Mouse (Mus musculus) midbrain, embryonic 10.5 days (tissue): ENCODE measurements at regions not wholly inside any gene's neighbourhood (a gene's known extent, or its start where the extent isn't known, plus 50 kb on each side); places are given as distances from the start of the nearest gene placed in this dataset.

Source experiments
- DNase-seq: peaks from one replicate; pipeline ENCODE4 v3.0.0-alpha.2; 2017; ENCODE audit warnings: low spot score
- H3K27ac ChIP-seq: fragments of 300-500 bp; sonication (generic); replicated peaks from 2 replicates; pipeline ENCODE4 v1.5.1; 2016; ENCODE audit warnings: mild to moderate bottlenecking
- H3K27me3 ChIP-seq: fragments of 300-500 bp; sonication (generic); 2 replicates; pipeline ENCODE4 v1.6.1; 2016; ENCODE audit warnings: low read depth, mild to moderate bottlenecking; ENCODE audit not compliant: poor library complexity, severe bottlenecking
- H3K36me3 ChIP-seq: fragments of 300-500 bp; sonication (generic); 2 replicates; pipeline ENCODE4 v1.6.1; 2016; ENCODE audit warnings: mild to moderate bottlenecking, moderate library complexity
- H3K4me1 ChIP-seq: fragments of 300-500 bp; sonication (generic); 2 replicates; pipeline ENCODE4 v1.6.1; 2016
- H3K4me3 ChIP-seq: fragments of 300-500 bp; sonication (generic); 2 replicates; pipeline ENCODE4 v1.5.1; 2016; ENCODE audit warnings: mild to moderate bottlenecking, moderate library complexity
- H3K9me3 ChIP-seq: fragments of 300-500 bp; sonication (generic); replicated peaks from 2 replicates; pipeline ENCODE4 v1.6.1; 2016; ENCODE audit warnings: mild to moderate bottlenecking
- WGBS: fragments of 180-500 bp; shearing (Covaris S2); methylation state at CpG from one replicate; pipeline ENCODE4 v1.1.7; 2016; 5-methylcytosine and 5-hydroxymethylcytosine counted together

DNA sequence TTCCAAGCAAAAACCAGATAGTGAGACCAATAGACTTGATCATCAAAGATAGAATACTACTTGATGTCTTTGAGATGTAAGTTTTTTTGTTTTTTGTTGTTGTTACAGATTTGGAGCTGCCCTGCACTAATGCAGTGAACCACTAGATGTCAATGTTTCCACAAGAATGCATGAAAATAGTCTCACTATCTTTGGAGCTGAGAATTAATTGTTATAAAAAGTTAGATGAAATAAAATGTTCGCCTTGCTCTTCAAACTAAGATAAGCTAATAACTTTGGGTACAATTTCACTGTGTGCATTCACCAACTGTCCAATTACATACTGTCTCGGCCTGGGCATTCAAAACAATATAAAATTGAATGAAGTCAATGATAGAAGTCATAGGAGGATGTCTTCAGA is 223.2 kb upstream of the Agtr1b start:
- WGBS = 61% methylated on average over 2 of the region's 2 CpGs
- Histone ChIP-seq H3K36me3 (no peaks in the 10 kb centered on the region), H3K4me3 (no peak overlapping the region), H3K9me3 (no peaks in the 10 kb centered on the region), H3K27ac (no peak overlapping the region), H3K4me1 (no peaks in the 10 kb centered on the region), H3K27me3 (no peaks in the 10 kb centered on the region)
- DNase-seq = no peak

GRCm38 (mm10) chr3:20551563-20551962 is 184.6 kb upstream of the Agtr1b start:
- no peaks in the 10 kb centered on the region for H3K27me3 ChIP-seq
- WGBS = 53% methylated on average over 2 of the region's 2 CpGs
- no peaks in the 10 kb centered on the region for H3K4me1 ChIP-seq
- DNase-seq = no peak
- no peaks in the 10 kb centered on the region for H3K9me3 ChIP-seq
- H3K27ac ChIP-seq = no peak overlapping the region
- H3K4me3 ChIP-seq = no peak overlapping the region
- H3K36me3 ChIP-seq = no peaks in the 10 kb centered on the region

GRCm38 (mm10) chr3:20543991-20544390 is 177.0 kb upstream of the Agtr1b start:
- no peaks in the 10 kb centered on the region for H3K27me3 ChIP-seq
- no peak overlapping the region for H3K27ac ChIP-seq
- no peak for DNase-seq
- WGBS = 72% methylated on average over 7 of the region's 7 CpGs
- H3K4me1 ChIP-seq = no peaks in the 10 kb centered on the region
- H3K9me3 ChIP-seq = no peaks in the 10 kb centered on the region
- no peaks in the 10 kb centered on the region for H3K36me3 ChIP-seq
- no peak overlapping the region for H3K4me3 ChIP-seq

- Histone ChIP-seq H3K4me3 (no peak overlapping the region), H3K9me3 (no peaks in the 10 kb centered on the region), H3K27me3 (no peaks in the 10 kb centered on the region), H3K4me1 (no peaks in the 10 kb centered on the region), H3K27ac (no peak overlapping the region), H3K36me3 (no peaks in the 10 kb centered on the region)
- no peak for DNase-seq
- WGBS = 89% methylated on average over 4 of the region's 4 CpGs
These were observed 171.6 kb upstream of the Agtr1b start for GRCm38 (mm10) chr3:20538492-20539004.

DNA sequence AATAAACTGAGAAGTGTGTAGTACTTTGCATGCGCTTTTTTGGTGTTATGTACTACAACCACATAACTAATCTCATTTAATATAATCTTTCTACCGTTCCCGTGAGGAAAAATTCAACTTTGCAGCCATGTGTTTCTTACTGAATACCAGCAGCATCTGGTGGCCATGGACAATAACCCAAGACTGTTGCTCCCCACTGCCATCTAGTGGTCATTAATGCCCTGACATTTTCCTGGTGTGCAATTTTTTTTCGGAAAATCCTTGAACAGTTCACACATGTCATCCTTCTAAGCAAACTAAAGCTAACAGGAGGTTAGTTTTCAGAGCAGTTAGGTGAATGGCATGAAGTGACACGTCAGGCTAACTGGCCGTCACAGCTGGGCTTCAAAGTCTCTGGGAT is 153.8 kb upstream of the Agtr1b start:
- 66% methylated on average over 6 of the region's 6 CpGs for WGBS
- H3K27me3 ChIP-seq = no peaks in the 10 kb centered on the region

GRCm38 (mm10) chr3:20509192-20509591 is 142.2 kb upstream of the Agtr1b start:
- Histone ChIP-seq H3K4me3 (no peak overlapping the region), H3K9me3 (no peaks in the 10 kb centered on the region), H3K4me1 (no peaks in the 10 kb centered on the region), H3K27me3 (no peaks in the 10 kb centered on the region), H3K36me3 (no peaks in the 10 kb centered on the region), H3K27ac (no peak overlapping the region)
- WGBS = 2% methylated on average over 2 of the region's 2 CpGs
- DNase-seq = peak; percentile 80

More for the DNA sequence above, 153.8 kb upstream of the Agtr1b start:
- no peak overlapping the region for H3K4me3 ChIP-seq
- no peaks in the 10 kb centered on the region for H3K36me3 ChIP-seq
- DNase-seq = peak; percentile 26
- H3K27ac ChIP-seq = no peak overlapping the region
- no peaks in the 10 kb centered on the region for H3K9me3 ChIP-seq
- H3K4me1 ChIP-seq = no peaks in the 10 kb centered on the region

- Histone ChIP-seq H3K4me1 (no peaks in the 10 kb centered on the region), H3K36me3 (no peaks in the 10 kb centered on the region), H3K4me3 (no peak overlapping the region), H3K27ac (no peak overlapping the region), H3K27me3 (no peaks in the 10 kb centered on the region), H3K9me3 (no peaks in the 10 kb centered on the region)
- no peak for DNase-seq
- WGBS = 85% methylated on average over 5 of the region's 5 CpGs
These were observed 138.6 kb upstream of the Agtr1b start for GRCm38 (mm10) chr3:20505546-20505945.
